Mouse (Mus musculus): ENCODE measurements around the gene Rpp25l. TPM values are rescaled to one million over a fixed set of nuclear protein-coding genes. Genes with fewer than 3 reads are reported as not detected.
"Not testable (repeated sequence)": the region's sequence is repeated elsewhere in the genome, so short reads cannot be mapped to it uniquely, and the experiment has no call there.

Rpp25l gene
- total RNA-seq, 2 experiments from 2014 or later, result 27.8 to 28.6 TPM

GRCm38 (mm10) chr4:41696452-41696851, 16.9 kb downstream of the Rpp25l start:
- DNase-seq, result not testable (repeated sequence)

- DNase-seq, result not testable (repeated sequence)
These were observed 17.5 kb downstream of the Rpp25l start for GRCm38 (mm10) chr4:41695800-41696199.

DNA sequence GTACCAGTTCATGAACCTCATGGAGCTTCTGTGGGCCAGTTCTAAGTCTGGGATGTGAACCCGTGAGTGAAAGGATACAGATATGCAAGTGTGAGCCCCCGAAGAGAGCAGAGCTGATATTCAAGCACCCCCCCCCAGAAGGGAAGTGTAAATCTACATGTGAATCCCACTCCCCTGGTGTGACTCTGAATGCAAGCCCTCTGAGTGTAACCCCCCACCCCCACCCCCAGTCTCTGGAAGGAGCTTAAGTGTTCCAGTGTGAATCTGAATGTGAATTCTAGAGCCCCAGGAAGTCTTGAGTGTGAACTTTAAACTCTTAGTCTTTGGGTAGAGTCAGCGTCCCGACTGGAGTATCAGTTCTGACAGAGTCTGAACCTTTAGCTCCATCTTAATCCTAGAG, 19.8 kb downstream of the Rpp25l start:
- not testable (repeated sequence) for DNase-seq

GRCm38 (mm10) chr4:41690014-41690413, 23.3 kb downstream of the Rpp25l start:
- DNase-seq, result not testable (repeated sequence)

DNA sequence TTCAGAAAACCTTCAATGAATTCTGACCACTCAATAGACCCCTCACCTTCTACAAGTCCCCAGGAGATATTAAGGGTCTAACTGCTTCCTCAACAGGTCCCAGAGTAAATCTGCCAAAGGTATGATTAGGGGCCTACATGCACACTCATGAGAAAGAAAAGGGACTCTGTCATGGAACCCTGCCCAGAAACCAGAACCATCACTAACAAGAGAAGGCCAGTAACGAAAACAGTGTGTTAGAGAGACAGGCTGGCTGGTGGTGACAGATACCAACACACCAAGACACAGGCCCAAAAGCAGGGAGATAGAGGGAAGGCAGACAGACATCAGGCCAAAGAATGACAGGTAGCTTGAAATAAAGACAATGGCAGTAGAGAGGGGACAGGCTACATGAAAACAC, 24.8 kb downstream of the Rpp25l start:
- not testable (repeated sequence) for DNase-seq

DNA sequence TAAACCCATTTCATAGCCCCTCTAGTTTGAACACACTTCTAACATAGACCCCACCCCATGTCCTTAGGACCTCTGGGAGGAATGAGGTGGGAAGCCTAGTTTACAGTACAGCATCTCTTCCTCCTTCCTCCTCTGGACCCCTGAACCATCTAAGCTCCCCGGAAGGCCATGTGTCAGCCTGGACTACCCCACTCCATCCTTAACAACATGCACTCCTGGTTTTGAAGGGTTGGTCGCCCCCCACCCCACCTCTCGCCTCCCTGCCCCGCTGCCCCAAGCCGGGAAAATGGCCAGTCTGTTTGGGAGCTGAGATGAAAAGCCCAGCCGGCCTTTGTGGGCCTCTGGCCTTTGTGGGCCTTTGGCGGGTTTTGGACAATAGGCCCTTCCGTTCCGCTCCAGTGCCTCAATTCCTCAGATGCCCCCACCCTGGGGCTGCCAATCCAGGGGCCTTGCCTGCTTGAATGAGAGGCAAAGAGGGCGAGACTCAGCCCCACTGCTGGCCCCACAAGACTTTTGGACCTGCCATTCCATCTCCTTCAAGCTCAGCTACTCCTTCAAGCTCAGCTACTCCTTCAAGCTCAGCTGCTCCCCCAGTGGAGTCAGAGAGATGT, 27.3 kb downstream of the Rpp25l start:
- DNase-seq, result not testable (repeated sequence)

DNA sequence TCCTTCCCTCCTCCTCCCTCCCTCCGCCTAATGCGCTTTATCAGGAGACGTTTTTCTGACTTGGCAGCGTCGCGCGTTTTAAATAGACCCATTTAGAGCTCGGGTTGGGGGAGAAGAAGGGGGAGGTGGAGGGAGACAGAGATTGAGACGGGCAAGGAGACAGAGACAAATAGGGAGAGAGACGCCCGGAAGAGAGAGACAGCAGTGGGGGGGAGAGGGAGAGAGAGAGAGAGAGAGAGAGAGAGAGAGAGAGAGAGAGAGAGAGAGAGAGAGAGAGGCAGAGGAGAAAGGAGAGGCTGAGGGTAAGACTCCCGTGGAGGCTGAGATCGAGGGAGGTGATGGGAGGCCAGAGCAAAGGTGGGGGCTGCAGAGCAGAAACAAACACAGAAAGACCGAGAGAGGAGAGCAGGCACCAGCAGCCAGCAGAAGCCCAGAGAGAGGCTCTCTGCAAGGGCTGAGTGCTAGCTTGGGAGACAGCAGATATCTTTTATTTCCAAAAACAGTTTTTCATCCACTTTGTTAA, 28.3 kb downstream of the Rpp25l start:
- not testable (repeated sequence) for DNase-seq

DNA sequence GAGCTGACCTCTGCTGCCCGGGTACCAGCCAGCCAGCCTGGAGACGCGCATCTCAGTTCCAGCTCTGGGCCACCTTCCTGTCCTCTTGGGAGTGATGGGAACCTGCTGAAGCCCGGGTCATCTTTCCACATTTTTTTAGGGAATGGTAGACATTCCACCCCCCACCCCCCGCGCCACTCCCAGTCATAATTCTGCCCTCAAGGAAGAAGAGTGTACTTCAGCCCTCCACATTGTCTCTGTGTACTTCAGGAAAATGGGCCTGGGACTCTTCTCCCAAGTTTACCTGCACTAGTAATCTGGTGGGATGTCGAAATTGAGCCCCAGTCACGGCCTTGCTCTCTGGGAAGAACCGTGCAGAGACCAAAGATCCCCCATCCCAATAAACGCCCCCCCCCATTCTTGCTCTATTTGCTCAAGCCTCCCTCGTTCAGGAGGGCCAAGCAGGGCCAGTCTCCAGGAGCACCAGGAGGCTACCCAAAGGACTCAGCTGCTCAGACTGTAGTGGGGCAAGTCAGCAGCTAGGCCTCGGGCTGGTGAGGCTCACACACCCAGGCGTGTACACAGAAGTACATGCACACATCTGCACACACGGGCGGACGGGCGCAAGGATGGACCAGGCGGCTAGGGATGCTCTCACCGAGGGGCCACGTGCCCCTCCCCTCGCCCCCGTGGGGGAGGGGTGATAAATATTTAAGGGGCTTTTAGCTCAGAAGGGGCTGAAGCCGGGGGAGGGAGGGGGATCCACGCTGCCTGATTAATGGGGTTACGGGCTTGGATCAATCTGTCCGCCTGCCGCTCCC, 29.0 kb downstream of the Rpp25l start:
- DNase-seq, result not testable (repeated sequence)

DNA sequence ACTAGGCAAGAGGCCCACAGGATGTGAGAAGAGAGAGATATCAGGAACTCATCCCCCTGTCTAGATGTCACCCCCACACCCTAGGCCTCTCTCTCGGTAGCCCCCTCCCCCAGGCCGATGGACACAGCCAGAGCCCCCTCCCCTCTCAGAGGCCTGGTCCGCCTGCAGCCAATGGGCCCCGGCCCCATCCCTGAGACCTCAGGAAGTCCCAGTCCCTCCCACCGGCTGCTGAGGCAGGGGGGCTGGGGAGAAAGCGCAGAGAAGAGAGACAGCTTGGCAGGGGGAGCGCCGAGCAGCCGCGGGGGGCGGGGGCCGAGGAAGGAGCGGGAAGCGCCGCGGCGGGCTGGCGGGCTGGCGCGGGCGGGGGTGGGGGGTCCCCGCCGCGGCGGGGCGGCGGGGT, 30.0 kb downstream of the Rpp25l start:
- not testable (repeated sequence) for DNase-seq

DNA sequence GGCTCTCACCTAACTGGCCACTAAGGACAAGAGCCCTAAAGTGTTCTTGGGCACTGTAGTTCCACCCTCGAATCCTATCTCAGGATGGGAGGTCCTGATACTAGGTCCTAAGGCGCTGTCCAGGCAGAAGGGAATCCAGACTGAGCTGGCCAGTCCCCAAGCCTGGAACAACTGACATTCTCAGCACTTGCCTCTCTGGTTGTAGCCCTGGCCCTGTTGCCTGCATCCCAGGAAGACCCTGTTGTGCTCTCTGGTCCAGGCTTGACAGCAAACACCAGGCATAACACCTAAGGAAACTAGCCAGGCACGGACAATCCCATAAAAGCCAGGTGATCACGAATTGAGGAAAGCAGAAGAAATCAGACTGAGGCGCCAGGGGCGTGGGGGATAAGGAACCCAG, 30.5 kb downstream of the Rpp25l start:
- DNase-seq, result no peak

DNA sequence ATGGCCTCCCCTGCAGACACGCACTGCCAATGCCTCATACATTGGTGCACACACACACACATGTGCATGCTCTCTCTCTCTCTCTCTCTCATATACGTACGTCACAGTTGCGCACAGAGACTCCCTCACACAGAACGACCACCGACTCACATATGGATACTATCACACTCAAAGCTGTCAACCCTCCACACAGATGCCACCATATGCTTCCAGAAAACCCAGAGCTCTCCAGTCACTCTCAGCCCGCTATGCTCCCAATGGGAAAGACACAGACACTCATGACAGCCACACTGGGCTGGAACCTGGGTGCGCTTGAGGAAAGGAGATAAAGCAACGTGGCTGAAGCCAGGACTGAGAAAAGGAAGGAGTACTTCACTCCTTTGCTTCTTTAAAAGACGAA, 31.4 kb downstream of the Rpp25l start:
- DNase-seq, result no peak

DNA sequence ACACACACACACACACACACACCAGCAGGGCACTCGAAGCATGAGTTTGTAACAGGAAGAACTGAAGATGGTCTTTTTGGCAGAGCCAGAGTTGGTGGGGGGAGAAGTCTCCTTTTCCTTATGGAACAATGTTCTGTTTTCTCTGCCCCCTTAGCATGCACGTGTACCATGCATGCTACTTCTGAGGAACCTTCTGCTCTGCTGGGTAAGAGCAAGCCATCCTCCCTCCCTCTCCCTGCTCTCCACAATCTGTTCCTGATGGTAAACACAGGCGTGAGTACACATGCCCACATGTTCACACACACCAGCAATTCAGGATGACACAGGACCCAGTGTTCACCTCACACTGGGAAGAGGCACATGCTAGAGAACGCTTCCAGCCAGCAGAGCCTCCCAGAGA, 32.2 kb downstream of the Rpp25l start:
- no peak for DNase-seq

DNA sequence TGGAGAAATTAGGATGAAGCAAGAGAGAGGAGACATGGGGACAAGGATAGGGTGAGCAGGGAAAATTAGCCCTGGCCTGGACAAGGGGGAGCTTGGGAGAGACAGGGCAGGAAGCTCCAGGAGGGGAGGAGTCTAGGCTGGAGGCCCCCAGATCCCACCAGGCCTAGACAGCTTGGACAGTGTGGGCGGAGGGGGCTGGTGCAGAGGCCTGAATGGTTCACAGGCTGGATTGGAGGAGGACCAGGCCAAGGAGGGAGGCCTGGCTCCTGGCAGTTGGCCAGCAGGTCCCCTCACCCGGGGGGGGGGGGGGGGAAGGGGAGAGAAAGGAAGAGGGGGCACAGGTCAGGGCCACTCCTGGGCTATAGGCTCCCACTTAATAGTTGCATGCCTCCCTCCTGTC, 34.0 kb downstream of the Rpp25l start:
- DNase-seq, result no peak

DNA sequence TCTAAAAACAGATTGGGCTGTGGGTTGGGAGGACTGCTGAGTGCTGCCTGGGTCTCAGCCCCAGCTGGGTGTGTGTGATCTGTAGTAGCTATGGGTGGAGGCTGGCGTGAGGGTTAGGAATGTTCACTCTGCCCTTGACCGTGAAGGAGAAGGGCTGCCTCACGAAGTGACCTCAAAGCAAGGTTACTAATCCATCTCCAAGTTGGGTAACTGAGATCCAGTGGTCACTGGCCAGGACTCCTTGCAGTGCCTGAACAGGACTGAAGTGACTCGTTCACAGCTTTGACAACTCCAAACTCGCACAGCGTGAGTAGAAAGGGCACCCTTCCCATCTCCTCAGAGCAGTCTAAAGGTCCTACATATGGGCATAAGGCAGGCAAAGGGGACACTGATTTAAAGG, 34.5 kb downstream of the Rpp25l start:
- no peak for DNase-seq

DNA sequence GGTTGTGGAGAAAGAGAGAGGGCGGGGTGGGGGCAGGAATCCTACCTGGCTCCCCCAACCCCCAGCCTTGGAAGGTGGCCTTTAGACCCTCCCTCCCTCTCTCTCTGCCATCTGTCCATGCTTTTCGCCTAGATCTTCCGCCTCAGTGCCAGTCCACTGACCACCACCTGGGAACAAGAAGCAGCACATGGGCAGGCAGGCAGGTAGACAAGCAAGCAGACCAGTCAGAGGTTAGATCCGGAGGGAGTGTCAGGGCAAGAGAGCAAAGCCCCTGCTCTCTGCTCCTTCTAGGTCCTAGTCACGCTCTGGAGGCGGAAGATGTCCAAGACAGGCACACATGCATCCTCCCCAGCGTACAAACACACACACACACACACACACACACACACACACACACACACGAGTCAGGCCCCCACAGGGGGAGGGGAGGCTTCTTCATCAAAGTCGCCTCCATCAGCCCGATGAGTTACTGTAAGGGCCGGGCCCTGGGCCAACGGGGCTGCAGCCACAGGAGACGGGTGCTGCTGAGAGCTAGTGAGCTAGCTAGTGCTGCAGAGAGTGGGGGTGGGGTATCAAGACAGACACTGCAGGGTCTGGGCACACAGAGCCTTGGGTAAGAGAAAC, 36.2 kb downstream of the Rpp25l start:
- peak; percentile 66 for DNase-seq

GRCm38 (mm10) chr4:41676248-41677005, 36.9 kb downstream of the Rpp25l start:
- no peak for DNase-seq

DNA sequence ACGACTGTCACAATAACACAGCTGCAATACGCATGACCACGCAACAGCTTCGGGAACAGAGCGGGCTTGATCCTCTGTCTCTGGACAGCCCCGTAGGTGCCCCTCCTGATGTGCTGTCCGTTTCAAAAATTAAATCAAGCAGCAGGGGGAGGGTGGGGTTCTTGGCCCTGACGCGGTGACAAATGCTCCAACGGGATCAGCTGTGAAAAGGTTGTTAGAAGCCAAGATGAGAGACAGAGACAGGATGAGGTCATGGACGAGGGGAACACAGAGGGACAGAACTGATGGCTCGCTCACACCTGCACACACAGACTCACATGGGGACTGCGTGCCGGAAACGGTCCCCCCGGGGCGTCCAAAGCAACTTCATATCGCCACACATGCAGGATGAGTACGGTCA, 40.1 kb downstream of the Rpp25l start:
- DNase-seq, result no peak

GRCm38 (mm10) chr4:41672522-41672963, 40.8 kb downstream of the Rpp25l start:
- DNase-seq, result no peak

DNA sequence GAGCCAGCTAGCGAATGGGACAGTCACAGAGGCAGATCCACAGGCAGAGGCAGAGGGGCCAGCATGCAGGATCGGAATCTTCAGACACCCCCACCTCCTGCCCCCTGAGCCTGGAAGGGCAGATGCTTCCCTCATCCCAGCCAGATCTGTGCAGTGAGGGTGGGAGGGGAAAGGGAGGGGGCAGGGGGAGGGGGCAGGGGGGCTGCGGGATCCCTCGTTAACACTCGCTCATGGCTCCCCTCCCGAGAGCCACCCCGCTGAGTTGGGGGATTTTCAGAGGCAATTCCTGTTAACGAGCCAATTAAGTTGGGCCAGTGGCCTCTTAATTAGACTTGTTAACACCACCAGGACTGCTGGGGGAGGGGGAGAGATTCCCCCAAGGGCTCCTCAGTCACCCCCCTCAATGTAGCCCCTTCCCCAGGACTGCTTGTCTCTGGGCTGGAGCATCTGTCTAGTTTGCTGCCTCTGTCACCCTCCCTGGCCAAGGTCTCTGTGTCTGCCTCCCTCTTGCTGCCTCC, 41.3 kb downstream of the Rpp25l start:
- no peak for DNase-seq

- DNase-seq, result no peak
These were observed 41.8 kb downstream of the Rpp25l start for GRCm38 (mm10) chr4:41671500-41671899.

GRCm38 (mm10) chr4:41670836-41671235, 42.5 kb downstream of the Rpp25l start:
- no peak for DNase-seq

DNA sequence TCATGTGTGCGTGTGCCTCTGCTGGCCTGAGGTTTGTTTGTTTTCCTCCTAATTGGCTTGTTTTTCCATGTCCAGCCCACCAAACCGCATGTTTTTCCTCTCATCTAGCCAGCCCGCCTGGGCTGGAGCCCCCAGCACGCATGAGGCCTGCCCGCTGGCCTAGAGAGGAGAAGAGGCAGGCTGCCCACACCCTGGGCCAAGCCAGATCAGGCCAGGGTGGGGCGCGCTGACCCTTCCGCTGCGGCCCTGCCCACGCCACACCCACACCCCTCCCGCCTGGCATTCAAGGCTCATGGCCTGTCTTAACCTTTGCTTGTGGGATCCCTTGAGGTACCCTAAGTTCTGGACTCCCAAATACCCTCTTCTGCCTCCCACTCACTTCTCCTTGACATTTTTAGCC, 46.7 kb downstream of the Rpp25l start:
- no peak for DNase-seq
